Mouse (Mus musculus): ENCODE measurements around the gene Golph3l. TPM values are rescaled to one million over a fixed set of nuclear protein-coding genes. Genes with fewer than 3 reads are reported as not detected.

Gene Golph3l
- total RNA-seq, 2 experiments from 2014 or later: 18.0 to 19.9 TPM

DNA sequence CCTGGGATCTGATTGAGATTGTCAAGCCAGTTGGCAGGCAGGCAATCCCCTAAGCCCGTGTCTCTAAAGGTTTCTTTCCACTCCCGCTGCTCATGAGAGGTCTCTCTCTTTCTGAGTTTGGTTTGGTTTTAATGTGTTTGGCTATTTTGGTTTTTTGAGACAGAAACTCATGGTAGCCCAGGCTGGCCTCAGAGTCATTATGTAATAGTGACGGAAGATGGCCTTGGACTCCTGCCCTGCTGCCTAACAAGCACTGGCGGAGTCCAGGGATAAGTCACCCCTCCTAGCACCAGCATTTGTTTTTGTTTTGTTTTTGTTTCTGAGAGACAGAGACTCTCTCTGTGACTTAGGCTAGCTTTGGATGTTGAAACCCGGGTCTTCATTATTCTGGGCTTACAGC, 66.7 kb downstream of the Golph3l start:
- DNase-seq: peak; percentile 48 to 59

GRCm38 (mm10) chr3:95657108-95657507, 68.4 kb downstream of the Golph3l start:
- DNase-seq: peak in 1 of 2 experiments; percentile 18

DNA sequence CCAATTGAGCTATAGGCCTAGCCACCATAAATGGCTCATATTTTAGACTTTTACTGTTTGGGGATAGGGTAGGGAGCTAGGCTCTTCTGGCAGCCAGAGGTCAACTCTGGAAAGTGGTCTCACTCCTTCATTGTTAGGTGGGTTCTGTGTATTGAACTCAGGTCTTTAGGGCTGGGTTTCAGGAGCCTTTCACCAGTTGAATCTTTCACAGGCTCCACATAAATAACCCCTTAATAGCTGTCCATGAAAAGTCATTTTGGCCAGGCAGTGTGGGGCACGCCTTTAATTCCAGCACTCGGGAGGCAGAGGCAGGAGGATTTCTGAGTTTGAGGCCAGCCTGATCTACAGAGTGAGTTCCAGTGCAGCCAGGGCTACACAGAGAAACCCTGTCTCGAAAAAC, 69.0 kb downstream of the Golph3l start:
- DNase-seq: peak in 1 of 2 experiments; percentile 17

DNA sequence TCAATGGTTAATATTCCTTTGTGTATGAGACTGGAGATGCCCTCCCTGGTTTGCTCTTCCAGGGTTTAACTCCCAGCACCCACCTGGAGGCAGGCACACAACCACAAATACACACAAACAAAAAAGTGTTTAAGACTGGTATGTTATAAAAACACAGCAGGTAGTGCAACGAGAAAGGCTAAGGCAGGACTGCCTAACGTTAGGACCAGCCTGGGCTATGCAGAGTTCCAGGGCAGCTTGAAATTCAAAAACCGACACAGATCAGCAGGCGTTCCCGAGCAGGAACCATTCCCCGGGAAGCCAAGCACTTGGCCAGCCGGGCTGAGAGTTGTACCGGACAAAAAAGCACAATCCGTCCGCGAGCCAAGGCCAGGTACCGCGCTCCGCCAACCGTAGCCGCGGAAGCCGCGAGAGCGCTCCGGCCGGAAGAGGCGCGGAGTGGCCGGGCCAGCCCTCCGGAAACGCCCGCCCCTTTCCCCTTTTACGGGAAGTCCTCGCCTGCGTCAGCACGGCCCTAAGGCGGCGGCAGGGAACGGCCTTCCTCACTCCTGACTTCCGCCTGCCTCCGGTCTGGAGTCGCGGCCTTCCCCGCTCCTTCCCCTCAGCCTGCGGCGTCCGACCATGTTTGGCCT, 69.6 kb downstream of the Golph3l start, which contains the start of gene Mcl1:
TSS of gene Mcl1 (plus strand) at position 553 of the 632 bp plus-strand sequence.
- peak; percentile 96 to 98 for DNase-seq

- DNase-seq: peak; percentile 87 to 92
Observed at GRCm38 (mm10) chr3:95658868-95659712, 70.4 kb downstream of the Golph3l start.

- DNase-seq: no peak
Observed at GRCm38 (mm10) chr3:95659948-95660347, 71.2 kb downstream of the Golph3l start.

DNA sequence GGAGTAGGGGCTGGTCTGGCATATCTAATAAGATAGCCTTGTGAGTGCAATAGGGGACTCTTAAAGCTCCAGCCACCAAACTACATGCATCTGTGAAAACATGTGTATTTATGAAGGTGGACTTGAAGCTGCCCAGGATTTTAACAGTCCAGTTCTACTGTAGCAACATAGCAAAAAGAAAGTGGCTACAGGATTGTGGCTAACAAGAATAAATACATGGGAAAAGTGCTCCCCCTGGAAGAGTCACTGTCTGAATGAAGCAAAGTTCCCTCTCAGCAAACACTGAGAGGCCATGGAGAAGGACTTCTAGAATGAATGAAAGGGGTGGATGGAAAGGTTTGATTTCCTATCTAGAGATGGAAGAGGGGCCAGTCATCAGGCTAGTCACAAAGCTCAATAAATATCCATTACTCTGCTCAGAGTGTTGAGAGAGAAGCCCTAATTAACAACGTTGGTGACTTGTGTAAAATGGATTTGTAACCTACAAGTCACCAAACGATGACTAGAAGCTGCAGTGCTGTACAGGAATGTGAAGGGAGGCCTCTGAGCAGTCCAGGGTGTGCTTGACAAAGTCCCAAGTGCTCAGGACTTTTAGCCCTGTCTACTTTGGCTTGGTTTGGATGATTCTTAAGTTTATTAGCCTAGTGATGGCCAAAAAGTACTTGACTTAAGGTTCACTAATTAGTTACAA, 72.2 kb downstream of the Golph3l start:
- peak in 1 of 2 experiments; percentile 41 for DNase-seq

GRCm38 (mm10) chr3:95661945-95662715, 73.4 kb downstream of the Golph3l start:
- DNase-seq: peak; percentile 67 to 70

DNA sequence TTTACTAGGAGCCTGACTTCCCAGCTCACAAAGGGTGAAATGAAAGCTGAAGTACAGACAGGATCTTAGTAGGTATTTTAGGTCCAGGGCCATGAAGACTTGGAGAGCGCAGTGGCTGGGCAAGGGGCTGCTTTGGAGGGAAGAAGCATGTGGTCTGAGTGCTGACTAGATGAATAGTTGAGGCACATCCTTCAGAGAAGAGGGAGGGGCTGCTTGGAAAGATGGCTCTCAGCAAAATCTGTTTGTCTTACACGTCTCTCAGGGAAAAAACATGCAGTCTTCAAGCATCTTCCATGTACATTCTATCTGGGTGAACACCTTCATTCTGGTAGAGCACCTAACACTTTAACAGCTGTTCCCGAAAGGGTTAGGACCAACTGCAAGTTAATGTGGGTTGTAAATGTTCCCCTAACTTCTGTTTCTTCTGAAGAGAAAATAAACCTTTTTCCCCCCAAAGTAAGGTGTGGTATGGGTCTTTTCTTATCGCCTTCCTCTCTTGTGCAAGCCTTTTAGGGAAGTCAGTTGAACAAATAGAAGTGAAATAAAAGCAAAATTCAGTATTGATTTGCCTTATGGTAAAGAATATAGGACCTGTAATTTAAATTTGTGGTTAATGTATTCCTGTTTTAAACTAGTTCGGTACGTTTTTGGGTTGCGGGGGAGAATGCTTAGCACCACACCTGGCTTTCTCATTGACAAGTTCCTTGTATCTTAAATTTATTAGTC, 74.2 kb downstream of the Golph3l start:
- peak in 1 of 2 experiments; percentile 54 for DNase-seq

DNA sequence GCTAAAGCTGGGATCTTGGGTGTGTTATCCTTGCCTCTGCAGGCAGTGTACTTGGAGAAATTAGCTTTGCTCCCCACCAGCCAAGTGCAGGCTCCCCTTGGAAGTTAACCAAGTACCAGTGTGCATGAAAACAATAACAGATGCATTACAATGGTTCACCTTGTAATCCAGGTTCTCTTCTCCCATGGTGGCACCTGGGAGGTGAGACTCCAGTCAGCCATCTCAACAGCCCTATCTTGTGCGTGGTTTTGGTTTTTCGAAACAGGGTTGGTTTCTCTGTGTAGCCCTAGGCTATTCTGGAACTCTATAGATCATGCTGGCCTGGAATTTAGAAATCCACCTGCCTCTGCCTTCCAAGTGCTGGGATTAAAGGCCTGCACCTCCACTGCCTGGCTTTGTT, 74.8 kb downstream of the Golph3l start:
- peak in 1 of 2 experiments; percentile 53 for DNase-seq

DNA sequence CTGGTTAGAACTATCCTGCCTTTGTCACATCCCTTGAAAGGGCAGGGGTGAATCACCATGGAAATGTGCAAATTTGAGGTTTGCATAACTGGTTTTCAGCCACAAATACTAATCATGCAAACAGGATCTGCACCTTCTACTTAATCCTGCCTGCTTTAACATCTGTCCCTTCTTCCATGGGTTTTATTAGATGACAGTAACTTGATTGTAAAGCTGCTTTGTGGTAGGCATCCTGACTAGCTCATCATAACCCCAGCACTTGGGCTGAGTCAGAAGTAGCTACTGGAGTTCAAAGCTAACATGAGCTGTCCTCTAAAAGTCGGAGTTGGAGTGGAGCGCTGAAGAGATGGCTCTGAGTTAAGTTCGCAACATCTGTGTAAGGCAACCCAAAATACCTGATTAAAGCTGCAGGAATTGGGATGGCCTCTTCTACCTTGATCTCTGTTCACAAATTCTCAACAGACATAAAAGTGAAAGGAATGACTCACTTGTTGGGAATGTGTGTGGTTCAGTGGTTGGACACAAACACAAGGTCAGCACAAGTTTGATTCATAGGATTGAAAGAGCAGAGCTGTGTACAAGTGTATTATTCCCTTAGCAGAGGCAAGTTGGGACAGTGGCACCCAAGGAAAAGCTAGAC, 75.4 kb downstream of the Golph3l start:
- peak in 1 of 2 experiments; percentile 55 for DNase-seq

- peak in 1 of 2 experiments; percentile 40 for DNase-seq
Observed at GRCm38 (mm10) chr3:95664940-95665352, 76.2 kb downstream of the Golph3l start.

- peak; percentile 83 to 86 for DNase-seq
Observed at GRCm38 (mm10) chr3:95666124-95666844, 77.5 kb downstream of the Golph3l start.

DNA sequence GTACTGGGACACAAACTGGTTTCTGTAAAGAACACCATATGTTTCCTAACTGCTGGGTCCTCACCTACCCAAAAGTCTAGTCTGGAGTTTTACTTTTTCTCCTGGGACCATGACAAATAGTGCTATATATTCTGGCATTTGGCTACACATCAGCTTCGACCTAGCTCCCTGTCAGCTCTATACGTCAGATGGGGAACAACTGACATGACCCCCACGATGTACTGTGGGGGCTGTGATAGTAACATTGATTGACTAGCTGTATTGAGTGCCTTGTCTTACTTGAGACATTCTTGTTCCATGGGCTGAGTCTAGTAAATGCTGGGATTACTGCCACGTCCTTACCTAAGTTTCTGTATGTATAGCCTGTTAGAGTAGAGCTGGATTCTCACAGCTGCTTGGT, 78.8 kb downstream of the Golph3l start:
- DNase-seq: no peak

DNA sequence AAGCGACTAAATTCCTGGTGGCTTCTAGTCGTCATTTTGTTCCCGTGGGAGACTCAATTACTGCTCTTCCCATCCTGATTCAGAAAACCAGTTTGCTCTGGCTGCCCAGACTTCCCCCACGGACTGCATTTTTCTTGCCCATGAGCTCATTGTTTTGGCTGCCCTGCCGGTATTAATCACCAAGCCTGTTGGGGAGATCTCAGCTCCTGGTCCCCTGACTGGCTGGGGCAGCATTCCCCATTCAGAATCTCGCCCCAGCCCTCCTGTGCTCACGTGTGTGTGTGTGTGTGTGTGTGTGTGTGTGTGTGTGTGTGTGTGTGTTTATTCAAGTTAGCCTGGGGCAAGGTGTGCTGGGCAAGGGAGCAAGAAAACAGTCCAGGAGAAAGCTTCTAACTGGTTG, 79.3 kb downstream of the Golph3l start:
- DNase-seq: peak; percentile 81 to 85
